Mouse (Mus musculus) splenic B cell, adult 2 months (primary cell): ENCODE measurements around the gene Kirrel2.

ENCODE experiments used
- DNase-seq: peaks from one replicate; pipeline ENCODE4 v3.0.0-alpha.2; 2011; ENCODE audit warnings: low read depth, low spot score
- H3K27me3 ChIP-seq: 2 replicates; pipeline ENCODE4 v1.6.1; 2012; ENCODE audit warnings: mild to moderate bottlenecking, low read length, moderate library complexity, mixed read lengths; ENCODE audit not compliant: control insufficient read depth, poor library complexity, insufficient read depth, severe bottlenecking
- H3K36me3 ChIP-seq: 2 replicates; pipeline ENCODE4 v1.6.1; 2012; ENCODE audit warnings: mild to moderate bottlenecking, low read length, moderate library complexity, mixed read lengths; ENCODE audit not compliant: control insufficient read depth, poor library complexity, insufficient read depth, severe bottlenecking

The Kirrel2 gene

GRCm38 (mm10) chr7:30463568-30463967, 6.1 kb upstream of the Kirrel2 start:
- Histone ChIP-seq H3K36me3 (no peaks in the 10 kb centered on the region), H3K27me3 (no peaks in the 10 kb centered on the region; the same call in none of the 2 replicates)
- no peak for DNase-seq

- Histone ChIP-seq H3K36me3 (no peaks in the 10 kb centered on the region), H3K27me3 (no peaks in the 10 kb centered on the region; the same call in 1 of the 2 replicates)
- DNase-seq = no peak
These were observed 2.0 kb upstream of the Kirrel2 start for GRCm38 (mm10) chr7:30459484-30459883.

GRCm38 (mm10) chr7:30456911-30457628, 420 bp downstream of the Kirrel2 start:
- no peaks in the 10 kb centered on the region for H3K27me3 ChIP-seq
- no peak for DNase-seq
- no peaks in the 10 kb centered on the region for H3K36me3 ChIP-seq

- DNase-seq = no peak
- H3K36me3 ChIP-seq = no peaks in the 10 kb centered on the region
- H3K27me3 ChIP-seq = no peaks in the 10 kb centered on the region
These were observed 1.0 kb downstream of the Kirrel2 start for GRCm38 (mm10) chr7:30456487-30456886.

GRCm38 (mm10) chr7:30454259-30454658, 3.2 kb downstream of the Kirrel2 start:
- no peaks in the 10 kb centered on the region for H3K27me3 ChIP-seq
- no peak for DNase-seq
- H3K36me3 ChIP-seq = no peaks in the 10 kb centered on the region

- Histone ChIP-seq H3K36me3 (no peaks in the 10 kb centered on the region), H3K27me3 (no peaks in the 10 kb centered on the region)
- peak; percentile 76 for DNase-seq
These were observed 3.7 kb downstream of the Kirrel2 start for GRCm38 (mm10) chr7:30453766-30454165.

GRCm38 (mm10) chr7:30453327-30453726, 4.2 kb downstream of the Kirrel2 start:
- no peaks in the 10 kb centered on the region for H3K36me3 ChIP-seq
- DNase-seq = no peak
- H3K27me3 ChIP-seq = no peaks in the 10 kb centered on the region

- 0 out of 2 replicates have a peak, but pooled peaks cover 3% of the 10 kb centered on the region for H3K27me3 ChIP-seq
- DNase-seq = no peak
- no peaks in the 10 kb centered on the region for H3K36me3 ChIP-seq
These were observed 7.2 kb downstream of the Kirrel2 start for GRCm38 (mm10) chr7:30450241-30450640.

GRCm38 (mm10) chr7:30444971-30445751, 12.3 kb downstream of the Kirrel2 start, which contains the start of gene Aplp1:
Aplp1 (minus strand) TSS chr7:30445535.
- 0 out of 2 replicates have a peak, but pooled peaks cover 3% of the 10 kb centered on the region for H3K27me3 ChIP-seq
- peak; percentile 36 for DNase-seq

GRCm38 (mm10) chr7:30444154-30444970, 13.1 kb downstream of the Kirrel2 start:
- DNase-seq = no peak
- 0 out of 2 replicates have a peak, but pooled peaks cover 3% of the 10 kb centered on the region for H3K27me3 ChIP-seq
- no peaks in the 10 kb centered on the region for H3K36me3 ChIP-seq

More at GRCm38 (mm10) chr7:30444971-30445751, 12.3 kb downstream of the Kirrel2 start, which contains the start of gene Aplp1:
- H3K36me3 ChIP-seq = no peaks in the 10 kb centered on the region

GRCm38 (mm10) chr7:30443696-30444095, 13.8 kb downstream of the Kirrel2 start:
- no peaks in the 10 kb centered on the region for H3K36me3 ChIP-seq
- DNase-seq = peak; percentile 47
- 0 out of 2 replicates have a peak, but pooled peaks cover 3% of the 10 kb centered on the region for H3K27me3 ChIP-seq

GRCm38 (mm10) chr7:30440697-30441096, 16.8 kb downstream of the Kirrel2 start:
- Histone ChIP-seq H3K36me3 (no peaks in the 10 kb centered on the region), H3K27me3 (0 out of 2 replicates have a peak, but pooled peaks cover 2% of the 10 kb centered on the region)
- peak; percentile 77 for DNase-seq

GRCm38 (mm10) chr7:30439734-30440133, 17.8 kb downstream of the Kirrel2 start:
- no peak for DNase-seq
- Histone ChIP-seq H3K27me3 (no peaks in the 10 kb centered on the region), H3K36me3 (no peaks in the 10 kb centered on the region)

- Histone ChIP-seq H3K27me3 (no peaks in the 10 kb centered on the region), H3K36me3 (no peaks in the 10 kb centered on the region)
- no peak for DNase-seq
These were observed 20.6 kb downstream of the Kirrel2 start for GRCm38 (mm10) chr7:30436879-30437278.
